8 mouse cellular contexts compared by ENCODE assay signal in the genomic region with DNA sequence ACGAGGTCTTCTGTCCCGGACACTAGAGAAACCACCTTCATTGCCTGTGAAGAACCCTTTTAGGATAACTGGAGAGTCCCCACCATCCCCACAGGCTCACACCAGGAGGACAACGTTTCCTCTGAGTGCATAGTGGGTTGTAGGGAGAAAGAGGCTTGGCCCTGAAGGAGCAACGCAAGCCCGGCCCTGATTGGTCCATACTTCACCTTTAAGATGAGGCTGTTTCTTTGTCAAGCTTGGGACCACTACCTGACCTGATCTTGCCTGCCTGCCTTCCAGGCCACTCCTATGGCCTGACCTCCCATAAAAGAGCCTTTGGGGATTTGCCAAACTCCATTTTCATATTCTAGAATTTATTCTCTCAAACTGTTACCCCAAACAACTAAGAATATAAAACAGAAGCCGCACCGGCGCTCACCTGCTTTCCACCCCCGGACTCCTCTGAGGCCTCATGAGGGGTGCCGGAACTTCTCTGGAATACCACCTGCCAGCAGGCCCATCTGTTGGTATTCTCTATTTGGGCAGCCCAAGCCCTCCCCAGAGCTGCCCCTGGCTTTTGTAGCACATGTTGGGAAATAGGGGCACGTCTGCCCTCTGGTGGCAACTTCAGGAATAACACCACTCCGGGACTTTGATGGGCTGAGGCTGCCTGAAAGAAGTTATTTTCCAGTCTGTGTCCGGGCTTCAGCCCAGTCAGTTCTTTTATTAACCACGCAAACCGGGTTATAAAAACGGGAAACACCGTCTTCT.
DNase-seq lines count a peak whose midpoint lies in the region; ATAC-seq and TF ChIP-seq lines count a peak whose summit lies in the region.

No protein-coding gene starts in this region.

- H3K4me3 ChIP-seq in kidney, embryonic 14.5 days (ENCODE audit: low read length) = no peak overlapping the region
- no peak overlapping the region for H3K4me3 ChIP-seq in limb, embryonic 14.5 days (replicated peaks; ENCODE audit: low read length)
- no peak overlapping the region for H3K4me3 ChIP-seq in stomach, postnatal 0 days (ENCODE audit: low read depth, low read length)

- peaks cover 16% of the 10 kb centered on the region for H3K27me3 ChIP-seq in kidney, embryonic 14.5 days (ENCODE audit: control insufficient read depth, insufficient read depth, low read length)
- H3K27me3 ChIP-seq in limb, embryonic 14.5 days (ENCODE audit: control insufficient read depth, insufficient read depth, low read length) = no peaks in the 10 kb centered on the region
- H3K27me3 ChIP-seq in stomach, postnatal 0 days (ENCODE audit: control insufficient read depth, insufficient read depth, low read length) = no peaks in the 10 kb centered on the region

- no peak overlapping the region for H3K9ac ChIP-seq in kidney, embryonic 14.5 days (ENCODE audit: low read depth, low read length)
- no peak overlapping the region for H3K9ac ChIP-seq in limb, embryonic 14.5 days (ENCODE audit: low read depth, low read length, severe bottlenecking)
- no peak overlapping the region for H3K9ac ChIP-seq in stomach, postnatal 0 days (ENCODE audit: low read length)

- intact Hi-C loops in gastrocnemius, postnatal 36 days (cut with DNase I) = loop anchor here (5.0 kb wide), 2 partner anchors 65 to 250 kb away; a partner anchor contains a TSS

- no peaks in the 10 kb centered on the region for H3K9me3 ChIP-seq in kidney, embryonic 14.5 days (ENCODE audit: control insufficient read depth, low read length)
- no peaks in the 10 kb centered on the region for H3K9me3 ChIP-seq in limb, embryonic 14.5 days (ENCODE audit: control insufficient read depth, low read length)
- no peaks in the 10 kb centered on the region for H3K9me3 ChIP-seq in stomach, postnatal 0 days (ENCODE audit: control insufficient read depth, low read length)

- H3K27ac ChIP-seq in kidney, embryonic 14.5 days (ENCODE audit: low read depth, low read length) = no peak overlapping the region
- no peak overlapping the region for H3K27ac ChIP-seq in limb, embryonic 14.5 days (replicated peaks; ENCODE audit: low read depth, low read length)
- no peak overlapping the region for H3K27ac ChIP-seq in stomach, postnatal 0 days (replicated peaks)

- TF ChIP-seq CTCF in stomach, postnatal 0 days (IDR thresholded peaks at IDR 0.05; ENCODE audit: low read depth) = peak; percentile 90

- H3K36me3 ChIP-seq in kidney, embryonic 14.5 days (ENCODE audit: control insufficient read depth, insufficient read depth, low read length) = no peaks in the 10 kb centered on the region
- no peaks in the 10 kb centered on the region for H3K36me3 ChIP-seq in limb, embryonic 14.5 days (ENCODE audit: control insufficient read depth, insufficient read depth, low read length)
- H3K36me3 ChIP-seq in stomach, postnatal 0 days (ENCODE audit: control insufficient read depth, insufficient read depth, low read length) = no peaks in the 10 kb centered on the region

- DNase-seq in 416B (ENCODE audit: low read depth) = peak; percentile 70
- DNase-seq in adrenal gland, adult 8-10 months = peak; percentile 42
- DNase-seq in embryo, embryonic 11 days = peak; percentile 80
- DNase-seq in gastrocnemius, postnatal 36 days = peak; percentile 39 to 74
- peak; percentile 71 for DNase-seq in limb, embryonic 14.5 days (ENCODE audit: low spot score)
- DNase-seq in neural tube, embryonic 10.5 days (ENCODE audit: extremely low spot score, low spot score) = peak; percentile 90
- peak; percentile 76 for DNase-seq in stomach, postnatal 0 days (ENCODE audit: low spot score)

- 26% methylated on average over 17 of the region's 17 CpGs for WGBS in kidney, embryonic 14.5 days
- WGBS in limb, embryonic 14.5 days = 24% methylated on average over 17 of the region's 17 CpGs
- 32% methylated on average over 17 of the region's 17 CpGs for WGBS in stomach, postnatal 0 days

- no peak for TF ChIP-seq EP300 in stomach, postnatal 0 days (optimal IDR thresholded peaks at IDR 0.05)

- no peak for TF ChIP-seq POLR2A in limb, embryonic 14.5 days (IDR thresholded peaks at IDR 0.05; ENCODE audit: borderline replicate concordance, extremely low read depth, insufficient read depth, insufficient read length)

- no peaks in the 10 kb centered on the region for H3K4me1 ChIP-seq in kidney, embryonic 14.5 days (ENCODE audit: control insufficient read depth, insufficient read depth, low read length)
- H3K4me1 ChIP-seq in limb, embryonic 14.5 days (ENCODE audit: control insufficient read depth, insufficient read depth, low read length) = peaks cover 9% of the 10 kb centered on the region
- H3K4me1 ChIP-seq in stomach, postnatal 0 days (replicated peaks; ENCODE audit: control insufficient read depth, insufficient read depth) = no peaks in the 10 kb centered on the region

- peak; percentile 15; the same call in 1 of the 2 replicates for ATAC-seq in kidney, embryonic 14.5 days (ENCODE audit: low FRiP score, low TSS enrichment)
- ATAC-seq in limb, embryonic 14.5 days (ENCODE audit: low FRiP score, low read depth) = peak; percentile 77
- ATAC-seq in stomach, postnatal 0 days (ENCODE audit: low FRiP score, low TSS enrichment) = 0 out of 2 replicates have a peak, but pooled peaks have one; percentile 11

- H3K4me2 ChIP-seq in kidney, embryonic 14.5 days (replicated peaks; ENCODE audit: low read depth, low read length) = no peak overlapping the region
- H3K4me2 ChIP-seq in limb, embryonic 14.5 days (replicated peaks; ENCODE audit: low read depth, low read length, severe bottlenecking) = no peak overlapping the region
- no peak overlapping the region for H3K4me2 ChIP-seq in stomach, postnatal 0 days (replicated peaks; ENCODE audit: low read depth)

Comparison
In these comparisons a context has a peak if more than half of its experiments do, and no peak if none do; other contexts are left out.
1. ATAC-seq: peak in every context shown above with its lines; median percentile 77 in limb, embryonic 14.5 days; 15 in kidney, embryonic 14.5 days; 11 in stomach, postnatal 0 days.